Mouse (Mus musculus) gastrocnemius, adult 8-10 months (tissue): ENCODE data around the gene Mrln. TPM values are rescaled to one million over a fixed set of nuclear protein-coding genes. Genes with fewer than 3 reads are reported as not detected.

Experiments used
- DNase-seq, 2 experiments: peaks; one replicate each; pipeline ENCODE4 v3.0.0; 2022; ENCODE audit warnings: low spot score in 2 of 2
- total RNA-seq, 4 experiments: library from RNA; stranded (reverse); gene quantifications; 2 replicates each; pipeline ENCODE4 v1.2.4; 2022

Mrln gene
- total RNA-seq, 4 experiments from 2014 or later: 225 to 294 (median 248) TPM

DNA sequence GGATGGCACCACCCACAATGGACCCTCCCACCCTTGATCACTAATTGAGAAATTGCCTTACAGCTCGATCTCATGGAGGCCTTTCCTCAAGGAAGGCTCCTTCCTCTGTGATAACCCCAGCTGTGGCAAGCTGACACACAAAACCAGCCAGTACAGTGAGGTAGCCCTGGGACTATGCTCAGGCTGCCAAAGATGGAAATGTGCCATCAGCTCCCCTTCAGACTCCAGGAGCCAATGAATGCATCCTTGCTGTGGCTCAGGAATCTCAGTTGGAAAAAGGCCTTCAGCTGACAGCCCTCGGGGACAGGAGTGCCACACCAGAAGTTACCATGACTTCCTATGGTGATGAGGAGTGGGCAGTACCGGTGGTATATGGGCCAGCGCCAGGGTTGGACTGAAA, 50.2 kb downstream of the Mrln start:
- DNase-seq: no peak

GRCm38 (mm10) chr10:70255601-70256210, 51.2 kb downstream of the Mrln start:
- no peak for DNase-seq

DNA sequence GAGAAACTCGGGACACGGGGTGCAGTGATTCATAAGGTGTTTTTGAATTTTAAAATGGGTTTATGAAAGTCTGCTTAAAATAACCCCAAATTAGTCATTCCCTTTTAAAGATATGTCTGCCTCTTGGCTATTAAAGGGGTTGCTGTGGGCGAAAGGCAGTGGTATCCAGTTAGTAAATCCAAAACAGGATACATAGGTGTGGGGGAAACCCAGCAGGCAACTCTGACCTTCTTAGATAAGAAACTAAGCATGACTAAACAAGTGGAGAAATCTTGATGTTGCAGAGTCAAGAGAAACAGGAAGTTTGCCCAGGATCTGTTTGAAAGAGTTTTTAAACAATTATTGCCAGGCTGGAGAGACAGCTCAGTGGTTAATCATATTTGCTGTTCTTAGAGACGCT, 52.6 kb downstream of the Mrln start:
- no peak for DNase-seq

- DNase-seq: no peak
These were observed 56.4 kb downstream of the Mrln start for GRCm38 (mm10) chr10:70260904-70261303.

DNA sequence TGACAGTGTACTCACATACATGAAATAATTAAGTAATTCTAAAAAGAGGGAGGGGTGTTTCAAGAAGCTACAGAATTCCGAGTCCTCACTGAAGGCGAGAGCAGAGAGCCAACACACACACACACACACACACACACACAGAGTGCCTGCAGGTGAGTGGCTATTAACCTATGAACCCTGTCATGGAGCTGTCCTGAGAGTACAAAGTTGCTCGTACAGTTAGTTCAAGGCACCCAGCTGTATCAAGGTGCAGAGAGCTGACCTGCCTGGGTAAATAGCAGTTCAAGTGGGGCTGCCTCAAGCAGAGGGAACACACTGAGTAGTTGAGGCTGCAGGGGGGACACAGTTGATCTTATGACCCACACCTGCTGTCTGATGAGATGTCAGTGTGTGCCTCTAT, 57.6 kb downstream of the Mrln start:
- DNase-seq: no peak

GRCm38 (mm10) chr10:70263681-70264189, 59.3 kb downstream of the Mrln start:
- no peak for DNase-seq

- no peak for DNase-seq
These were observed 60.0 kb downstream of the Mrln start for GRCm38 (mm10) chr10:70264337-70265036.

GRCm38 (mm10) chr10:70266501-70266900, 62.0 kb downstream of the Mrln start:
- no peak for DNase-seq

GRCm38 (mm10) chr10:70268581-70269446, 64.3 kb downstream of the Mrln start:
- no peak for DNase-seq

Other genes starting within 250 kb of the Mrln start
- gene Ccdc6, start 107.5 kb upstream of the Mrln start, total RNA-seq: 100 to 1,000 TPM; 102 to 119 (median 108) TPM
- 1 to 10 TPM; 3.4 to 8.4 (median 7.1) TPM for gene Slc16a9, start 40.4 kb downstream of the Mrln start, total RNA-seq
- 1 to 10 TPM; 4.6 to 7.6 (median 5.6) TPM for gene Fam13c, start 235.8 kb downstream of the Mrln start, total RNA-seq